Mouse (Mus musculus) heart, postnatal 10 days (tissue): ENCODE measurements around the gene Diras1. TPM values are rescaled to one million over a fixed set of nuclear protein-coding genes. Genes with fewer than 3 reads are reported as not detected.

Experiments used
- DNase-seq, 2 experiments: peaks; one replicate each; pipeline ENCODE4 v3.0.0; 2021
- intact Hi-C: fragments of 180-260 bp; cut with DNase I; formaldehyde crosslinking; loops from one replicate; pipeline ENCODE4 v1.15.1; 2025
- total RNA-seq, 2 experiments: library from RNA; stranded (reverse); gene quantifications; 2 replicates each; pipeline ENCODE4 v1.2.3; 2021

Diras1 gene
- total RNA-seq, 2 experiments from 2014 or later = not detected

DNA sequence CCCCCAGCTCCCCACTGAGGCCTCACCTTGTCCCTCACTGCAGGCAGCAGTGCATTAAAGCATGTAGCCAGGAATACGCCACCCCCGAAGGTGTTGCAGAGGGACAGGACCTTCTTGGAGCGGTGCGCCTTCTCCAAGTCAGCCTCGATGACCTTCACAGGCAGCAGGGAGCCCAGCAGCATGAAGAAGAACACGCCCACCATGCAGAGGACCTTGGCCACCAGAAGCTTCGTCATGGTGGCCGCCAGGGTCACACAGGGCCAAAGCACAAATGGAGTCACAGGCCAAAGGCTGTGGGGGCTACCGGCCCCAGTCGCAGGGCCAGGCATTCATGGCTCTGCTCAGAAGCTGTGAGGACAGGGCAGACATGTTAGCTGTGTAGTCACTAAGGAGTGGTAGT is 8.1 kb upstream of the Diras1 start:
- intact Hi-C loops = no loop called here
- no peak for DNase-seq

DNA sequence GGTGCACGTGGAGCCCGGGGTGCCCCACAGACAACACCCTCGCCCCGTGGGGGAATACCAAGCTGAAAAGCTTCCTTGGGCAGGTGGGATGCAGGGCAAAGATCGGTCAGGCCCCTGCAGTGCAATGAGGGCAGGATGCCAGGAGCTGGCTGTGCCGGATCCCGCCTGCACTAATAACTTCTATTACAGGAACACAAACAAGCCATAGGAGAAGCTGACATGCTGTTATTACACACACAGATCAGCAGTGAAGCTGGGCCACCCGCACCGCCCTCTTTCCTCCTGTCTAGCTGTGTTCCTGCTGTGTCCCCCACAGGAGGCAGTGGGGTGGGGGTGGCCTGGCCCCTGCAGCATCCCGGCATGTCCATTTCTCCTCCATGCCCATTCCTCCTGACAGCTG is 3.6 kb upstream of the Diras1 start:
- no peak for DNase-seq
- intact Hi-C loops = no loop called here

DNA sequence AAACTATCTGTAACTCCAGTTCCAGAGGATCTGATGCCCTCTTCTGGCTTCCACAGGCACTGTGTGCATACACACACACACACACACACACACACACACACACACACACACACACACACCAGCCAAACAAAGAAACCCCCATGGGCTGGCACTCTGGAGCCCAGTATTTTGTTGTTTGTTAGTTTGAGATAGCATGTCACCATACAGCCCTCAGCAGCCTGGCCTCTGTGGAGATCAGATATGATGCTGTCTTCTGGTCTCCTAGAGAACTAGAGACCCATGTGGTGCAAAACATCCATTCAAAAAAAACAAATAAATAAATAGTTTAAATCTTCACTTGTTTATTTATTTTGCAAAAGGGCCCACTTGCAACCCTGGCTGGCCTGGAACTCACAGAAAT is 2.8 kb upstream of the Diras1 start:
- intact Hi-C loops = no loop called here
- no peak for DNase-seq

DNA sequence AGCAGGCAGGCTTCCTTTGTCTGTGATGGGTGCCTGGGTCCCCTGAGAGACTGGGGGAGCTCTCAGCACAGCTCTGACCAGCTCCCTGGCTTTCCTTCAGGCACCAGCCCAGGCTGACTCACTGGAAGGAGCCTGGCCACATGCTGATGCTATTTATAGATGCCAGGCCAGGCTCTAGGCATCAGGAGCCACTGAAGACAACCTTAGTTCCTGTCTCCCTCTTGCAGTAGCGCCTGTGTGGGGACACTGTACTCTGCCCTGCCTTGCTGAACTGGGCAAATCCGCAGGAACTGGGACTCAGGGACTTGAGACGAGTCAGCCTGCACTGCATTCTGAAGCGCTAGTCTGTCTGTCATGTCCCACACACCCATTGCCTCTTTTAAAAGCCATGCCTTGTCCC is 1.9 kb upstream of the Diras1 start:
- peak; percentile 39 to 59 for DNase-seq
- intact Hi-C loops = no loop called here

DNA sequence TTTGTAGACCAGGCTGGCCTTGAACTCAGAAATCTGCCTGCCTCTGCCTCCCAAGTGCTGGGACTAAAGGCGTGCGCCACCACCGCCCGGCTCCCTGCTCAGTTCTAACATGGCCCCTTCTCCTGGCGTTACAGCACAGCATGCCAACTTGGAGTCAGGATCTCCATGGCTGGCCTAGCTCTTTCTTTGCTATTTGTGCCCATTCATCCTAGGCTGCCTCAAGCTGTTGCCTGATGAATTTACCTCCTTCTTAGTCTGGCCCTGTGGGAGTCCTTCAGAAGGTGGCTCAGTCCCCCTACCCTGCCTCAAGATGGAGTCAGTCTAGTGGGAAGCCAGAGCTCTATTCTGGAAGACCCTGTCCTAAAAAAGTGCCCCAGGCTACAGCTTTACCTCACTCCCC is 1.4 kb upstream of the Diras1 start:
- intact Hi-C loops = no loop called here
- DNase-seq = no peak

DNA sequence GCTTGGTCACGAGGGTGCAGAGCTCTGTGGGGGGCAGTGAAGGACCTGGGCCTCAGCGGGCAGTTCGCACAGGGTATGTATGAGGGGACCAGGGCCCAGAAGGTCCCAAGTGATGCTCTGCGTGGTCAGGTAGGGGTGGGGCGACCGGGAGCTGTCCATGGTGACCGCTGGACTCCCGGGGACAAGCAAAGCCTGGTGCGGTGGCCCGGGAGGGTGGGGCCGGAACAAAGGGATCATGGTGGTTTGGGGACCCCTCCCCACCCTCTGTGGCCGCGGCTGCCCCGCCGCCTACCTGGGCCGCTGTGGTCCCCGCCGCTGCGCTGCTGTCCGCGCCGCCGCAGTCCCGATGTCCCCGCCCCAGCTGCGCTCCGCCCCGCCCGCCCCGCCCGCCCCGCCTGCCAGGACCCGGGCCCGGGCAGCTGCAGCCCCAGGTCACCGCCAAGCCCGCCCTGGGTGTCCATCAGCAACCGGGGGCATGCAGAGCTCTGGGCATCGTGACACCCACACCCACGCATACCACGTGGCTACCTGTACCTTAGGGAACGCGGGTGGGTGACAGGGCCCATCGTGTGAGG is 328 bp downstream of the Diras1 start:
- intact Hi-C loops = no loop called here
- DNase-seq = peak in 1 of 2 experiments; percentile 27

DNA sequence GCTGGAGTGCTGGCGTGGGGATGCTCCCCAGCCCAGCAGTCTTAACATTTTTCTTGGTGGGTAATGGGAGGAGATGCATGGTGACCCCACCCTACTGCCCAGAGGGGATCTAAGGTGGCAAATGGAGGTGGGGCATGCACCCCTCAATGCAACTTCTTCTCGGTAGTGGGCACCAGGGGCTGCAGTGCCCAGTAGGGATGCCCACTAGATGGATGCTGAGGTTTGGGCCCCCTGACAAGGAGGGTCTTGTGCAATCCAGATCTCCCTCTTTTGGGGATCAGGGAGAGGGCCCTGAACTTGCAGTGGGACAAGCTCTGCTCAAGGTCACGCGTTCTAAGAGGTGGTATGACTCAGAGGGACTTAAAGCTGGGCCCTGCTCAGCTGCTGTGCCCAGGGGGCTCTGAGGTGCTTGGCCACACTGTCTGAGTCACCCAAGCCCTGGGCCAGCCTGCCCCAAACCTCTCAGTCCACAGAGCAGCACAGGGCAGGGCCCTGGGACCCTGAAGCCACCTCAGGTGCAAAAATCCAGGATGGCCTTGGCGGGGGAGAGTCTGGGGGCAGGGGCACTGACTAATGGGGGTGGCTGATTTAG is 1.0 kb downstream of the Diras1 start:
- intact Hi-C loops = no loop called here
- no peak for DNase-seq

DNA sequence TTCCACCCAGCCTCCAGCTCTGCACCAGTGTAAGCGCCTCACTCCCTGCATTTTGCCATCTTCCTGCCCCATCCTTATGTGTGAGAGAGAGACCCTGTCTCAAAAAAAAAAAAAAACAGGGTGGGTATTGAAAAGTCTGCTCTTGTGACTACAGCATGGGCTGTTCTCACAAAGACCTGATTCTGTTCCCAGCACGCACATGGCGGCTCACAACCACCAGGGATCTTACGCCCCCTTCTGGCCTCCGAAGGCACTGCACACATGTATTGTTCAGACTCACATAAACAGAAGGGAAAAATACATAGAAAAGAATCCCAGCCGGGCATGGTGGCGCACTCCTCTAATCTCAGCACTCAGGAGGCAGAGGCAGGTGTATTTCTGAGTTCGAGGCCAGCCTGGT is 2.7 kb downstream of the Diras1 start:
- intact Hi-C loops = no loop called here
- no peak for DNase-seq

DNA sequence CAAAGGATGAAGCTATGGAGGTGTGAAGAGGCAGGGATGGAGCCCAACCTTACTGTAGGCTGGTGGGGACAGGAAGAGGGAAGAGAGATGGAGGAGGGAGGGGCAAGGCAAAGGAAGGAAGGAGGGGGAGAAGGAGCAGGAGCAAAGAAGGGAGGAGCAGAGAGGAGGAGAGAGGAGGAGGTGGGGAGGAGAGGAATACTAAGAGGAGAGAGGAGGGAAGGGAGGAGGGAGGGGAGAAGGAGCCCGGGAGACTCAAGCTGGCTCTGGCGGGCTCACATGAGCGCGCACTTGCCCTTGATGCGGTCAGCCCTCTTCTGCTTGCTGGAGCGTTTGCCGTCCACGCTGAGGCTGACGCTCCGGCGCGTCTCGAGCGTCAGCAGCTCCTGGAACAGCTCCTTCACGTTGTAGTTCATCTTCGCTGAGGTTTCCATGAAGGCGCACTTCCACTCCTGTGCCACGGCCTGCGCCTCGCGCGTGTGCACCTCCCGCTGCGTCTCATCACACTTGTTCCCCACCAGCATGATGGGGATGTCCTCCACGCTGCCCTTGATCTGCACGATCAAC is 3.8 kb downstream of the Diras1 start:
- intact Hi-C loops = no loop called here
- DNase-seq = no peak

DNA sequence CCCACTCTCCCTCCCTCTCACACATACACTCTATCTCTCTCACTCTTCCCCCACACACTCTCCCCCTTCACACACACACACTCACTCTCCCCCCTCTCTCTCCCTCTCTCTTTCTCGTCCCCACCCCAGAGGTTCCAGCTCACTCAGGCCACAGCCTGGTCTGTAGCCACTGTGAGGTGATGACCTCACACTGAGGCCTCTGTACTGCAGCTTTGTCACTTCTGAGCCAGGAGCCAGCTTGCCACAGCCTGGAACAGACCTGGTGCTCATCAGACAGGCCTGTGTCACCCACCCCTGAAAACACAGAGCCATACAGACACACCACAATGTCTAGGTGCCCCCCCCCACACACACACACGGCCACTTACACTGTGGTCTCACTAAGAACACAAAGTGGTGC is 5.3 kb downstream of the Diras1 start:
- intact Hi-C loops = no loop called here
- no peak for DNase-seq

DNA sequence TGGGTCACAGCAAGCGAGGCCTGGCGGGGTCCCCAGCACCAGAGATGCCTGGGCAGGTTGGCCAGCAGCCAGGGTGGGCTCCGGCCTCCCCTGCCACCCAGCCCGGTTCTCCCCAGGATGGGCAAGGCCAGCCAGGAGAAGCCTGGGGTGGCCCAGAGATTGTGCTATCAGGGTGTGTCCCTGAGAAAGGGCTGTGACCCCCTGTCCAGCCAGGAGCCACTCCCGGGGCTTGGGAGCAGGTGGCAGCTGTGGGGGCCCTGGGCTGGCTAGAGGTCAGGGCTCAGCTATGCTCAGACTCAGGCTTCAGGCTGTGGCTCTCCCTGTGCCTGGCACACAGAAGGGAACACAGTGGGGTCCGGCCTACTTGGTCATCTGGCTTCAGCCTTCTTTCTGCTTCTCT is 5.8 kb downstream of the Diras1 start:
- intact Hi-C loops = no loop called here

DNA sequence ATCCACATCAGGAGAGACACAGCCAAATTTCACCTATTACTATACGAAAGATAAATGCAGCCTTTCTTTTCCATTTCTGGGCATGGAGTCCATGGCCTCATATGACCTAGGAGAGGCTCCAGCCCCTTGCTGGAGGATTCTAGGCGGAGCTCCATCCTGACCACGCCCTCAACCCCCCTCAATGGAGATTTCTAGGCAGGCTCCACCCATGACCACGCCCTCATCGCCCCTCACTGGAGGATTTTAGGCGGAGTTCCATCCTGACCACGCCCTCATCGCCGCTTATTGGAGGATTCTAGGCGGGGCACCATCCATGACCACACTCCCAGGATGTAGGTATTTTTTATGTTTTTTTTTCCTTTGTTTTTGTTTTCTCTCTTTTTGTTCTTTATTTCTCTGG is 7.1 kb downstream of the Diras1 start:
- peak in 1 of 2 experiments; percentile 56 for DNase-seq
- intact Hi-C loops = no loop called here

More for the DNA sequence above, 5.8 kb downstream of the Diras1 start:
- DNase-seq = no peak

DNA sequence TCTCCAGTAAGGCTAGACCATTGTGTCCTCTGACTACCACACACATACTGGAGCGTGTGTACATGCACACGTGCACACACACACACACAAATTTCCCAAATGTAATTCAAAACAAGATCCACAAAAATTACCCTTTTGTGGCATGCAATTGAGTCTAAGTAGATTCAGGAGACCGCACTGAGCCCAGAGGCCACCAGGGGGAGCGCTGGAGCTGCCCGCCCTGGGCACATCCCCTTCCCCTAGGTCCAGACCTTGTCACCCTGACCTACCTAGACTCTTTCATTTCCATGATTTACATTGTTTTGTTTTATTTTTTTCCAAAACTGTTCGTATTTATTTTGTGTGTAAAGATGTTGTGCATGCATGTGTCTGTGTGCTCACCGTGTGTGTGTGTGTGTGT is 8.8 kb downstream of the Diras1 start:
- intact Hi-C loops = loop anchor here (1.0 to 2.0 kb wide), 2 partner anchors 25 to 66 kb away; no protein-coding TSS in a partner anchor
- peak; percentile 66 to 80 for DNase-seq

DNA sequence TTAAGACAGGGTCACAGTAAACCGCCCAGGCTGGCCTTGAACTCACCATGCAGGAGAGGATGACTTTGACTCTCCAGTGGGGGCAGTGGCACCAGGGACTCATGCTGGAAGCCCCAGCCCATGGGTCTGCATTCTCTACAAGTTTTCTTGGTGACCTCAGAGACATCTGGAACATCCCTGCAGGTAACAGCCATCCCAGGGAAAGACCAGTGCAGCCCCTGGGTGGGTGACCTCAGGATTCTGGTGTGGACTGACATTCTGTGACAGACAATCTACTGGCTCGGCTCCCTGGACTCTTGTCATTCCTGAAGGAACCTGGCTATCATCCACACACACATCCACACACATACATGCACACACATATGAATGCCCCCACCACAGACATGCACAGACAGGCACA is 9.8 kb downstream of the Diras1 start:
- intact Hi-C loops = loop anchor here (1.0 to 2.0 kb wide), 2 partner anchors 26 to 67 kb away; no protein-coding TSS in a partner anchor
- DNase-seq = no peak

DNA sequence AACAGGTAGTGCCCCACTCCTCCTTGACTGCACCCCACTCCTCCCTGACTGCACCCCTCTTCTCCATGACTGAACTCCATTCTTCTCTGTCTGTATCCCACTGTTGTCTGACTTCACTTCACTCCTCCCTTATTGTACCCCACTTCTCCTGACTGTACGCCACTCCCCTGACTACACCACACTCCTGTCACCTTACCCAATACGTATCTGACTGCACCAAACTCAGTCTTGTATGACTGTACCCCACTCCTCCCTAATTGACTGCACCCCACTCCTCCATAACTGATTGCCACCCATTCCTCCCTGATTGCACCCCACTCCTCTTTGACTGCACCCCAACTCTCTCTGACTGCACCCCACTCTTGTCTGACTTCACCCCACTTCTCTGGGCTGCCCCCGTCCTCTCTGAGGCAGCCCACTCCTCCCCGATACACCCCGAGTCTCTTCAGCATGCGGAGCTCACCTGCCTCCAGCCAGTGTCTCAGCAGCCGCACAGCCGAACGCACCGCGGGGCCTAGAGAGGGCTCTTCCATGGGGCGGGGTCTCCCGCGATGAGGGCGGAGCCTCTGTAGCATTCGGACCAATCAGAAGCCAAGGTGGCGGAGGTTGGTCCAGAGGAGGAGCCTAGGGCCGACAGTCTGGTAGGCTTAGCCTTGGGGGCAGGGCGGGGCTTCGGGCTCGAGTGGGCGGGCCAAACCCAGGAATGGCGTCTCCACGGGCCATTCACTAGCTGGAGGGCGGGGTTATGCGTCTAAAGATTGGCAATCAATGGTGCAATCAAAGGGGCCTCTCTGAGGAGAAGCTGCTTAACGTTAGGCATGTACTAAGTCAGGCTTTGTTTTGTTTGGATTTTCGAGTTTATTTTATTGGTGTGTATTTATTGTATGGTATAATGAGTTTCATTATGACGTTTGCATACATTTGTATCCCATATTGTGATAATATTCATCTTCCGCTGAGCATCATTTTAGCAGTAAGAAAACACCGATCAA is 10.8 kb downstream of the Diras1 start, which contains the start of gene Gng7:
Gene Gng7, minus strand, starts transcription at position 553 of the 992 bp plus-strand sequence.
- intact Hi-C loops = no loop called here
- DNase-seq = peak; percentile 84 to 87

DNA sequence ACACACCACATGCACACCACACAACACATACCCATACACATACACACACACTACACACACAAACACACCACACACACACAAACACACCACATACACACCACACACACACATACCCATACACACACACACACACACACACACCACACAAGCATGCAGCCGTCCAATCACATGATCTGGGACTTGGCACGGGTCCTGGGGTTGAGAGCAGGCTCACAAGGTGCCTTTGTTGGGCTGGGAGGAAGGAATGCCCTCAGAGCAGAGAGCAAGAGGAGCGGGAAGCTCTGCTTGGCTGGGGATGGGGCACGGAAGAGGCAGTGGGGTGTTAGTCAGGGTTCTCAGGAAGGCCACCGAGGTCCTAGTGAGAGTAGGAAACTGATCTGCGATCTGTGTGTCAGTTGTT is 14.6 kb downstream of the Diras1 start:
- intact Hi-C loops = no loop called here
- DNase-seq = peak; percentile 33 to 61

DNA sequence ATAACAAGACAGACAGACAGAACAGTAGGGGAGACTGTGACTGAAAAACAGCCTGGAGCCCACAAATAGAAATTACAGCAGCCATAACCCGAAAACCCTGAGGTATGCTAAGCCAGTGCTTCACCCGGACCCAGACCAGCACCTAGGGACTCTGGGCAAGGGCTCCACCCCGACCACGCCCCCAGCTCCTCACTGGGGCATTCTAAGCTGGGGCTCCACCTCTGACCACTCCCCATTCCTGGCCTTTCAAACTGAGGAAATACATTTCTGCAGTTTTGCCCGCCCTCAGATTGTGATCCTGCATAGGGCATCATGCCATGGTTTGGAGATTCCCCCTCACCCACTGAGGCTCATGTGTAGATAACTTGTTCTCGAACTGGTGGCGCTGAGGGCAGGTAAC is 18.2 kb downstream of the Diras1 start:
- DNase-seq = no peak
- intact Hi-C loops = no loop called here

DNA sequence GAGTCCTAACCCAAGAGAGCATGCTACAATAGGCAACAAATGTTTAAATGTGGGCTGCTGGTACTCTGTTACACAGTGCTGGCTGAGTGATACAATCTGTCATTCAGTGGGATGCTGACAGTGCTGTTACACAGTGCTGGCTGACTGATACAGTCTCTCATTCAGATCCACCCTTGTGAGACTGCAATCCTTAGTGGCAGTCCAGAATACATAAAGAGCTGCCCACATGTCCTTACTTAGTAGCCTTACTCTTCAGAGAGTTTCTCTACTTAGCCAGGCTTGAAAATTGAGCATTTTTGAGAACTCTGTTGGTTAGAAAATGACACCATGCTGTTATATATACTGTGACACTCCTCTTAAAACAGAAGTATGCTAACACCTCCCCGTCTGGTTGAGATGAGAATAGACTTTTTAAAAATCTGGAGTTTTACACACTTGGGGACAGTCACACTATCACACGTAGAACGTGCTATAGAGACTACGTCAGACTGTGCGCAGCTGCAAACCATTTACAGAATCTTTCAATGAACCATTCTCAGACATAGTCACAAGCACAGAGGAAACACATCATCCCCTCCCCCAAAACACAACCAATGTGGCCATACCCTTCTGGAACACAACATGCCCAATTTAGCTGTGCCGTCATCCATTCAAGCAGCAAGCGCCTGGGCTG is 19.3 kb downstream of the Diras1 start:
- intact Hi-C loops = no loop called here
- no peak for DNase-seq

DNA sequence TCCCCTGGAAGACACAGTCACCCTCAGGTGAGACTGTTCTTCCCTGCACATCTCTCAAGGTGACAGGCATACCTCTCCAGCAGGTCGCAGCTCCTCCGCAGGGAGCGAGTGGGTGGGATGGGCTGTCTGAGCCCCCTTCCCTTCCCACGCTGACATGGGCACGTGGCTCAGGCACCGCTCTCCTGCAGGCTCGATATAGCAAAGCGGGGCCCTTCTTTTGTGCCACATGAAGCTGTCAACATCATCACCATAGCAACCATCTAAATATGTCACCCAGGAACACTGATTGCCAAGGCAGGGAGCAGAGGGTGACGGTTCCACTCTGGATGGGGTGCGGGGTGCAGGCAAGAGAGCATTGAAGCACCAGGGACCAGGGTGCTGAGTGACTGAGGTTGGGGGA is 24.3 kb downstream of the Diras1 start:
- intact Hi-C loops = loop anchor here (2.0 kb wide), 2 partner anchors 40 to 82 kb away; no protein-coding TSS in a partner anchor

More for the DNA sequence above, 24.3 kb downstream of the Diras1 start:
- DNase-seq = no peak
